In genomic region chr13:35616524-35617099, GRCm38 (mm10) we compare ENCODE assay signal across 20 mouse cellular contexts. TPM values are rescaled to one million over a fixed set of nuclear protein-coding genes. Genes with fewer than 3 reads are reported as not detected.
DNase-seq lines count a peak whose midpoint lies in the region; ATAC-seq and TF ChIP-seq lines count a peak whose summit lies in the region.
"Had no signal": no experiment of that assay in that cellular context is flagged by ENCODE, and none has a peak within 500 bp of the region (broad histone marks: within the 10 kb centered on the region; RNA-seq: fewer than 3 reads in every experiment).

No protein-coding gene starts in this region.

- no peaks in the 10 kb centered on the region for H3K9me3 ChIP-seq in G1E (replicated peaks)
- H3K9me3 ChIP-seq in liver, embryonic 11.5 days (ENCODE audit: control insufficient read depth, low read length), result no peaks in the 10 kb centered on the region
- no peaks in the 10 kb centered on the region for H3K9me3 ChIP-seq in liver, embryonic 15.5 days (replicated peaks)
- H3K9me3 ChIP-seq: embryonic facial prominence, embryonic 10.5 days; heart, embryonic 13.5 days; hindbrain, embryonic 12.5 days had no signal

- ATAC-seq in G1E (ENCODE audit: extremely low read depth, insufficient number of reproducible peaks, low FRiP score, poor library complexity, severe bottlenecking), result 0 out of 2 replicates have a peak, but pooled peaks have one; percentile 11
- ATAC-seq in liver, embryonic 11.5 days (replicated peaks; ENCODE audit: low FRiP score), result peak; percentile 30; the same call in 1 of the 2 replicates
- ATAC-seq in liver, embryonic 15.5 days (ENCODE audit: insufficient read depth), result no peak
- ATAC-seq: forebrain, embryonic 14.5 days; hindbrain, embryonic 16.5 days; inflammation-experienced regulatory T-cells, adult 6 months had no signal

- H3K4me1 ChIP-seq in G1E (ENCODE audit: insufficient read depth, low read depth, low read length), result peaks cover 55% of the 10 kb centered on the region
- peaks cover 22% of the 10 kb centered on the region for H3K4me1 ChIP-seq in liver, embryonic 11.5 days (replicated peaks; ENCODE audit: control insufficient read depth, insufficient read depth, low read length)
- H3K4me1 ChIP-seq in liver, embryonic 15.5 days (replicated peaks), result peaks cover 52% of the 10 kb centered on the region
- H3K4me1 ChIP-seq: embryonic facial prominence, embryonic 10.5 days; hindbrain, embryonic 12.5 days had no signal

- peak; percentile 5 for DNase-seq in G1E (ENCODE audit: low spot score)
- peak; percentile 22 for DNase-seq in c-Kit-negative CD71-positive TER-119-positive erythroid progenitor cells, embryonic 14.5 days (ENCODE audit: low read depth, low spot score)
- DNase-seq in liver, embryonic 11.5 days (ENCODE audit: low spot score), result no peak
- no peak for DNase-seq in ovary, postnatal 14 days (ENCODE audit: low spot score)
- DNase-seq in gastrocnemius, postnatal 25 days, result no peak
- no peak for DNase-seq in layer of hippocampus, adult 11-12 months (ENCODE audit: low spot score)
- DNase-seq: adrenal gland, adult 8-10 months; adrenal gland, postnatal 36 days; cerebellum, adult 18-20 months; cerebellum, postnatal 10 days; heart, adult 2 months; heart, postnatal 36 days had no signal

- H3K27me3 ChIP-seq in G1E (ENCODE audit: insufficient read depth, low read length), result no peaks in the 10 kb centered on the region
- no peaks in the 10 kb centered on the region for H3K27me3 ChIP-seq in liver, embryonic 11.5 days (replicated peaks; ENCODE audit: control insufficient read depth, insufficient read depth, low read length)
- H3K27me3 ChIP-seq in liver, embryonic 15.5 days, result no peaks in the 10 kb centered on the region
- H3K27me3 ChIP-seq: CH12.LX; heart, embryonic 13.5 days; hindbrain, embryonic 12.5 days had no signal

- 58% methylated on average over 4 of the region's 4 CpGs for WGBS in liver, embryonic 11.5 days
- WGBS in liver, embryonic 15.5 days (ENCODE audit: insufficient replicate concordance), result 41% methylated on average over 4 of the region's 4 CpGs

- H3K36me3 ChIP-seq in G1E (replicated peaks), result no peaks in the 10 kb centered on the region
- no peaks in the 10 kb centered on the region for H3K36me3 ChIP-seq in liver, embryonic 11.5 days (ENCODE audit: control insufficient read depth, insufficient read depth, low read length)
- H3K36me3 ChIP-seq in liver, embryonic 15.5 days (replicated peaks), result no peaks in the 10 kb centered on the region
- H3K36me3 ChIP-seq: embryonic facial prominence, embryonic 10.5 days; heart, embryonic 13.5 days; hindbrain, embryonic 12.5 days had no signal

- H3K9ac ChIP-seq in liver, embryonic 11.5 days (ENCODE audit: low read depth, low read length), result no peak overlapping the region
- H3K9ac ChIP-seq in liver, embryonic 15.5 days, result no peak overlapping the region
- H3K9ac ChIP-seq: heart, embryonic 13.5 days; hindbrain, embryonic 12.5 days had no signal

- no peak for TF ChIP-seq CTCF in G1E (IDR thresholded peaks at IDR 0.05; ENCODE audit: low read depth, low read length)

- peak overlapping the region; percentile 16; the same call in 1 of the 2 replicates for H3K4me2 ChIP-seq in liver, embryonic 11.5 days
- peak overlapping the region; percentile 21 for H3K4me2 ChIP-seq in liver, embryonic 15.5 days
- H3K4me2 ChIP-seq: heart, embryonic 13.5 days; hindbrain, embryonic 12.5 days had no signal

- H3K4me3 ChIP-seq in G1E (ENCODE audit: low read depth, low read length), result no peak overlapping the region
- no peak overlapping the region for H3K4me3 ChIP-seq in liver, embryonic 11.5 days (ENCODE audit: low read depth, low read length)
- no peak overlapping the region for H3K4me3 ChIP-seq in liver, embryonic 15.5 days (replicated peaks)
- H3K4me3 ChIP-seq: embryonic facial prominence, embryonic 10.5 days; heart, adult 2 months; heart, embryonic 13.5 days; hindbrain, embryonic 12.5 days had no signal

- peak overlapping the region; percentile 15; the same call in 1 of the 2 replicates for H3K27ac ChIP-seq in liver, embryonic 11.5 days (ENCODE audit: low read depth, low read length)
- H3K27ac ChIP-seq in liver, embryonic 15.5 days (replicated peaks), result peak overlapping the region; percentile 94
- H3K27ac ChIP-seq: embryonic facial prominence, embryonic 10.5 days; heart, adult 2 months; heart, embryonic 13.5 days; hindbrain, embryonic 12.5 days had no signal

RNA-seq across cellular contexts. Expression of gene Cdyl, which starts 43.0 kb away (rescaled TPM):
- total RNA-seq in G1E (2014; fragmentation: Nextera tagmentation) (104 and 115 TPM in 2 replicates), G1E (2017) (46.5 and 47.9 TPM in 2 replicates)
- 36.3 and 42.3 TPM in 2 replicates for polyA plus RNA-seq in G1E (2012)
- 17.6 and 19.1 TPM in 2 replicates for polyA plus RNA-seq in liver, embryonic 11.5 days (2014; fragmentation: Nextera tagmentation; extraction: Ambion mirVana)
- polyA plus RNA-seq in liver, embryonic 15.5 days (2015; fragmentation: Nextera tagmentation; extraction: Ambion mirVana), result 9.5 and 10.3 TPM in 2 replicates
- 1 to 10 TPM; 6.2 to 7.7 TPM for total RNA-seq in gastrocnemius, postnatal 25 days (2021)

Comparison
In these comparisons a context has a peak if more than half of its experiments do, and no peak if none do; other contexts are left out.
1. DNase-seq: peak in G1E (single experiment) and c-Kit-negative CD71-positive TER-119-positive erythroid progenitor cells, embryonic 14.5 days (single experiment); none in liver, embryonic 11.5 days (single experiment), ovary, postnatal 14 days (single experiment), gastrocnemius, postnatal 25 days (single experiment) and layer of hippocampus, adult 11-12 months (single experiment).